Mouse (Mus musculus) brain, embryonic 14.5 days (tissue): ENCODE data around the gene Pdik1l.

ENCODE experiments used
- CTCF ChIP-seq: fragments of 200-500 bp; IDR thresholded peaks from 2 replicates; pipeline ENCODE4 v1.5.1; 2012; ENCODE audit warnings: inconsistent platforms, mild to moderate bottlenecking, moderate library complexity, borderline replicate concordance; ENCODE audit not compliant: insufficient read depth, insufficient read length; ENCODE audit errors: extremely low read depth
- POLR2A ChIP-seq: fragments of 200-500 bp; IDR thresholded peaks from 2 replicates; pipeline ENCODE4 v1.6.1; 2012; ENCODE audit warnings: mild to moderate bottlenecking, inconsistent platforms, borderline replicate concordance; ENCODE audit not compliant: poor library complexity, insufficient read depth, insufficient read length, severe bottlenecking; ENCODE audit errors: extremely low read depth

GRCm38 (mm10) chr4:134273417-134274345 is 14.0 kb downstream of the Pdik1l start:
- no peak for TF ChIP-seq CTCF
- no peak for TF ChIP-seq POLR2A
